Mouse (Mus musculus) cortical plate, adult 2 months (tissue): ENCODE data around the gene Stk39.

Source experiments
- CTCF ChIP-seq: fragments of 200-500 bp; IDR thresholded peaks from 2 replicates; pipeline ENCODE4 v1.5.1; 2011; ENCODE audit warnings: mild to moderate bottlenecking, control low read depth, low read length; ENCODE audit not compliant: insufficient read depth; ENCODE audit errors: extremely low read depth
- POLR2A ChIP-seq: fragments of 200-500 bp; IDR thresholded peaks from 2 replicates; pipeline ENCODE4 v1.6.1; 2011; ENCODE audit warnings: mild to moderate bottlenecking, low read length, control low read depth; ENCODE audit not compliant: insufficient read depth; ENCODE audit errors: extremely low read depth

- TF ChIP-seq CTCF (no peak), POLR2A (no peak)
Observed at GRCm38 (mm10) chr2:68383964-68384363, 88.1 kb downstream of the Stk39 start.
